Mouse (Mus musculus) adrenal gland, postnatal 25 days (tissue): Measurements from ENCODE around the gene Bloc1s4. TPM values are rescaled to one million over a fixed set of nuclear protein-coding genes. Genes with fewer than 3 reads are reported as not detected.
A peak's percentile ranks its signal among the peaks of the same experiment; 100 is the strongest.

Source experiments
- DNase-seq: peaks from one replicate; pipeline ENCODE4 v3.0.0; 2021; ENCODE audit warnings: mixed read lengths
- long read RNA-seq: library from polyadenylated mRNA; stranded (forward); transcript quantifications from one replicate; pipeline ENCODE4 v2.0.0, GENCODE M21; 2021
- total RNA-seq: library from RNA; stranded (reverse); gene quantifications from 2 replicates; pipeline ENCODE4 v1.2.3, GENCODE M21; 2021

Gene Bloc1s4
- total RNA-seq: 25.7 and 30.4 TPM in 2 replicates
- long read RNA-seq, transcript Bloc1s4-201 (1 exons, 1,273 nt): major isoform, 42 of 42 reads
- long read RNA-seq, partial matches to known transcripts: 0 of 42 reads
- long read RNA-seq, other reads (novel, unspliced or antisense): 0 of 42 reads

GRCm38 (mm10) chr5:36748536-36749061, at the start of gene Bloc1s4:
Bloc1s4 (minus strand) TSS chr5:36748650.
- DNase-seq: peak; percentile 91

- no peak for DNase-seq
Observed at GRCm38 (mm10) chr5:36797291-36797690, 48.8 kb upstream of the Bloc1s4 start.

- DNase-seq: peak; percentile 92
Observed at GRCm38 (mm10) chr5:36796296-36797014, 48.0 kb upstream of the Bloc1s4 start, which contains the start of gene Mrfap1. Mrfap1 (minus strand) TSS chr5:36796772.

- peak; percentile 68 for DNase-seq
Observed at GRCm38 (mm10) chr5:36795647-36796295, 47.3 kb upstream of the Bloc1s4 start.

GRCm38 (mm10) chr5:36791861-36792260, 43.4 kb upstream of the Bloc1s4 start:
- DNase-seq: no peak

GRCm38 (mm10) chr5:36786052-36786451, 37.6 kb upstream of the Bloc1s4 start:
- DNase-seq: no peak

GRCm38 (mm10) chr5:36779512-36779911, 31.1 kb upstream of the Bloc1s4 start:
- no peak for DNase-seq

GRCm38 (mm10) chr5:36778901-36779300, 30.5 kb upstream of the Bloc1s4 start:
- no peak for DNase-seq

- DNase-seq: no peak
Observed at GRCm38 (mm10) chr5:36777186-36777585, 28.7 kb upstream of the Bloc1s4 start.

- peak; percentile 64 for DNase-seq
Observed at GRCm38 (mm10) chr5:36776021-36776575, 27.6 kb upstream of the Bloc1s4 start.

- DNase-seq: no peak
Observed at GRCm38 (mm10) chr5:36775317-36775716, 26.9 kb upstream of the Bloc1s4 start.

GRCm38 (mm10) chr5:36772586-36772985, 24.1 kb upstream of the Bloc1s4 start:
- DNase-seq: no peak

- no peak for DNase-seq
Observed at GRCm38 (mm10) chr5:36769603-36770002, 21.2 kb upstream of the Bloc1s4 start.

GRCm38 (mm10) chr5:36766958-36767703, 18.7 kb upstream of the Bloc1s4 start:
- no peak for DNase-seq

GRCm38 (mm10) chr5:36759848-36760247, 11.4 kb upstream of the Bloc1s4 start:
- DNase-seq: no peak

- no peak for DNase-seq
Observed at GRCm38 (mm10) chr5:36757033-36757432, 8.6 kb upstream of the Bloc1s4 start.

GRCm38 (mm10) chr5:36750119-36751078, 1.9 kb upstream of the Bloc1s4 start:
- DNase-seq: no peak

- DNase-seq: no peak
Observed at GRCm38 (mm10) chr5:36747794-36748535, 485 bp downstream of the Bloc1s4 start.

- no peak for DNase-seq
Observed at GRCm38 (mm10) chr5:36747071-36747470, 1.4 kb downstream of the Bloc1s4 start.
